Mouse (Mus musculus): ENCODE data around the gene Cldn17. TPM values are rescaled to one million over a fixed set of nuclear protein-coding genes. Genes with fewer than 3 reads are reported as not detected.

The Cldn17 gene
- not detected for polyA plus RNA-seq (2015; fragmentation: Illumina TruSeq; extraction: RNeasy Lipid Tissue Mini Kit (QIAGEN cat#74804); ENCODE audit: insufficient read depth, low replicate concordance)

DNA sequence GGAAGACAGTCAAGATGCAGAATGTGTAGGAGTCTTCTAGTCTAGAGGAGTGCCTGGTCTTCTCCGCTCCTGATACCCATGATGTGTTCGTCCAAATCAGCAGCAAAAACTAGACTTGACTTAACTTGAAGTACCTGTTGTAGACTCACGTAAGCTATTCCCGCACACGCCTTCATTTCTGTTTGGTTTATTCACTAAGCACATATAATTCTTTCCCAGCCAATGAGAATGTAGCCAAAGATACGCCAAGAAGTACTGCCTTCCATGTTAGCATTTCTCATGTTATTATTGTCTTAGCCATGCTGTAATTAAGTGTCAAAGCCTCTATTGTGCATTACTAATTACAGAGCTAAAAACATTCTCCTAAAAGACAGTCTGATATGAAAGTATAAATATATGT, at the start of gene Cldn17:
Gene Cldn17, minus strand, starts transcription at position 101 of the 400 bp plus-strand sequence.

Other genes starting within 250 kb of the Cldn17 start
- not detected for gene Grik1, start 216.7 kb downstream of the Cldn17 start, polyA plus RNA-seq (2015; fragmentation: Illumina TruSeq; extraction: RNeasy Lipid Tissue Mini Kit (QIAGEN cat#74804); ENCODE audit: insufficient read depth, low replicate concordance)
- not detected for gene Cldn8, start 56.2 kb upstream of the Cldn17 start, polyA plus RNA-seq (2015; fragmentation: Illumina TruSeq; extraction: RNeasy Lipid Tissue Mini Kit (QIAGEN cat#74804); ENCODE audit: insufficient read depth, low replicate concordance)
- not detected for gene Krtap24-1, start 105.3 kb upstream of the Cldn17 start, polyA plus RNA-seq (2015; fragmentation: Illumina TruSeq; extraction: RNeasy Lipid Tissue Mini Kit (QIAGEN cat#74804); ENCODE audit: insufficient read depth, low replicate concordance)
- gene 2310079G19Rik, start 120.7 kb upstream of the Cldn17 start, polyA plus RNA-seq (2015; fragmentation: Illumina TruSeq; extraction: RNeasy Lipid Tissue Mini Kit (QIAGEN cat#74804); ENCODE audit: insufficient read depth, low replicate concordance) = not detected
- gene Krtap26-1, start 140.8 kb upstream of the Cldn17 start, polyA plus RNA-seq (2015; fragmentation: Illumina TruSeq; extraction: RNeasy Lipid Tissue Mini Kit (QIAGEN cat#74804); ENCODE audit: insufficient read depth, low replicate concordance) = not detected
- not detected for gene Krtap27-1, start 164.7 kb upstream of the Cldn17 start, polyA plus RNA-seq (2015; fragmentation: Illumina TruSeq; extraction: RNeasy Lipid Tissue Mini Kit (QIAGEN cat#74804); ENCODE audit: insufficient read depth, low replicate concordance)
- not detected for gene 2310061N02Rik, start 201.0 kb upstream of the Cldn17 start, polyA plus RNA-seq (2015; fragmentation: Illumina TruSeq; extraction: RNeasy Lipid Tissue Mini Kit (QIAGEN cat#74804); ENCODE audit: insufficient read depth, low replicate concordance)
- gene Krtap13-1, start 221.9 kb upstream of the Cldn17 start, polyA plus RNA-seq (2015; fragmentation: Illumina TruSeq; extraction: RNeasy Lipid Tissue Mini Kit (QIAGEN cat#74804); ENCODE audit: insufficient read depth, low replicate concordance) = not detected
- not detected for gene Krtap13, start 244.7 kb upstream of the Cldn17 start, polyA plus RNA-seq (2015; fragmentation: Illumina TruSeq; extraction: RNeasy Lipid Tissue Mini Kit (QIAGEN cat#74804); ENCODE audit: insufficient read depth, low replicate concordance)

All from spleen, adult 10 weeks (tissue).